Mouse (Mus musculus): ENCODE data around the gene Cfl2. TPM values are rescaled to one million over a fixed set of nuclear protein-coding genes. Genes with fewer than 3 reads are reported as not detected.
"Not testable (repeated sequence)": the region's sequence is repeated elsewhere in the genome, so short reads cannot be mapped to it uniquely, and the experiment has no call there.

Cfl2 gene
- 32.6 and 50.9 TPM in 2 replicates for total RNA-seq (2012; rRNA removed)

DNA sequence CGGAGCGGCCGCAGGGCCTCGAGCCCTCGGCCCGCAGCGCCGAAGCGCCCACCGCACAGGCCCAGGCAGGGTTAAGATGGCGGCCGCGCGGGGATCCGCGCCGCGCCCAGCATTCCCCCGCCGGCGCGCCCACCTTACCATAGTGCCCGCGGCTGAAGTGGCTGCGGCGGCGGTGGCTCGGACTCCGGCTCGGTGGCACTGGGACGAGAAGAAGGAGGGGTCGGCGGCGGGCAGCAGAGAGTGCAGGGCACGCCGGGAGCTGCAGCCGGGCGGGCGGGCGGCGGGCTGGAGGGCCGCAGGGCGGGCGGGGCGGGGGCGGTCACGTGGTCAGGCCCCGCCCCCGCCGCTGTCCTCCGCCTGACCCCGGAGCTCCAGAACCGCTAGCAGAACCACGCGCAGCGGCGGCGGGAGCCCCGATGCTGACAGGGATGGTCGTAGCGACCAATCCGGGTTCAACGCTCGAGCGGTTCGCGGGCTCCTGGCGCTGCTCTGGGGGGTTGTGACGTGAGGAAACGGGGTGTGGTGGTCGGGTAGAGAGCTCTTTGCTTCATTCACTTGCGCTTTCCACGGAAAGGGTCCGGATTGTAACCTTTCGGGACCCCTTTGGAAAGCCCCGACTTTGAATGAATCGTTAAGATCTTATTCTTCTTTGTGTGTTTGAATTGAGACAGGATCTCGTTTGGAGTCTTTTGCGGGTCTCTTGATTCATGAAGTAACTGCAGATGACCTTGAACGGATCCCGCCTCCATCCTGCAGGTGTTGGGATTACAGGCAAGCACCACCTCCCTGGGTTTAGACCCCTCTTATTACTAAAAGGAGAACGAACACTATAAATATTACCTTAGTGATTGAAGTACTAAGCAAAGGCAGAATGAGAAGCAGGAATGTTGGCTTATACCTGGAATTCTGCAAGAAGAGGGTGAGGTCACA lies at the start of gene Cfl2:
TSS of gene Cfl2 (minus strand) at position 272 of the 930 bp plus-strand sequence.
- Histone ChIP-seq H3K4me1 (ENCODE audit: control insufficient read depth in 2 of 2, insufficient read depth in 2 of 2, low read length in 2 of 2, poor library complexity in 1 of 2) (no peaks in the 10 kb centered on the region), H3K27ac (ENCODE audit: insufficient read depth, low read depth, low read length, poor library complexity, severe bottlenecking) (peak within 1 kb of the TSS; percentile 74), H3K36me3 (ENCODE audit: control insufficient read depth, insufficient read depth, low read length, poor library complexity, severe bottlenecking) (peaks cover 3% of the 10 kb centered on the region; the same call in 1 of the 2 replicates), H3K9ac (ENCODE audit: insufficient read depth, low read depth, low read length, poor library complexity, severe bottlenecking) (peak within 1 kb of the TSS; percentile 98), H3K4me3 (ENCODE audit: insufficient read depth in 1 of 2, low read depth in 1 of 2, low read length in 2 of 2, poor library complexity in 1 of 2, severe bottlenecking in 1 of 2) (peak within 1 kb of the TSS; percentile 97 to 98), H3K9me3 (ENCODE audit: control insufficient read depth, insufficient read depth, low read depth, low read length) (no peaks in the 10 kb centered on the region)
- TF ChIP-seq MAFK (IDR thresholded peaks at IDR 0.05; ENCODE audit: insufficient read depth, low read depth, low read length) (no peak), ZNF384 (IDR thresholded peaks at IDR 0.05; ENCODE audit: low read depth, low read length) (no peak), HCFC1 (IDR thresholded peaks at IDR 0.05; ENCODE audit: borderline replicate concordance, insufficient read depth, low read length) (no peak), CHD2 (IDR thresholded peaks at IDR 0.05; ENCODE audit: low read depth, low read length) (no peak), ZC3H11A (IDR thresholded peaks at IDR 0.05; ENCODE audit: borderline replicate concordance, low read depth, low read length) (no peak)
- in situ Hi-C loops (cut with MboI; ENCODE audit: low sequenced_read_pairs in 2 of 2, unreplicated experiment in 2 of 2): no loop called here
- peak; percentile 50 for DNase-seq (ENCODE audit: low read depth, low spot score)

DNA sequence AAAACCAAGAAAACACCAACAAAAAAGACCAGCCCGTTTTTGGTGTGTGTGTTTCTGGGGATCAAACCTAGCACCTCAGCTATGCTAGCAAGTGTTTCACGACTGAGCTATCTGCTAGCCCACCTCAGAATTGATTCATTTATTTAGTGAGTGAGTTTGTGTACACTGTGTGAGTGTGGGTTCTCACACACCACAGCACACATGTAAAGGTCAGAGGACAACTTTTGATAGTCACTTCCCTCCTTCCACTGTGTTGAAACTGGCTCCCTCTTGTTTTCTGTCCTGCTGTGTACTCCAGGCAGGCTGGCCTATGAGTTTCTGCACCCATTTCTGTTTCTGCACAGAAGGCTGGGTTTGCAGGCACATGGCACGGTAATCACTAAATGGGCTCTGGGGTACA lies 47.7 kb upstream of the Cfl2 start:
- no peaks in the 10 kb centered on the region for H3K4me1 ChIP-seq (ENCODE audit: control insufficient read depth in 2 of 2, insufficient read depth in 2 of 2, low read length in 2 of 2, poor library complexity in 1 of 2)
- H3K36me3 ChIP-seq (ENCODE audit: control insufficient read depth, insufficient read depth, low read length, poor library complexity, severe bottlenecking): peaks cover 24% of the 10 kb centered on the region
- DNase-seq (ENCODE audit: low read depth, low spot score): no peak
- H3K9me3 ChIP-seq (ENCODE audit: control insufficient read depth, insufficient read depth, low read depth, low read length): no peaks in the 10 kb centered on the region
- H3K27ac ChIP-seq (ENCODE audit: insufficient read depth, low read depth, low read length, poor library complexity, severe bottlenecking): no peak overlapping the region
- TF ChIP-seq ZNF384 (IDR thresholded peaks at IDR 0.05; ENCODE audit: low read depth, low read length) (no peak), ZC3H11A (IDR thresholded peaks at IDR 0.05; ENCODE audit: borderline replicate concordance, low read depth, low read length) (no peak), HCFC1 (IDR thresholded peaks at IDR 0.05; ENCODE audit: borderline replicate concordance, insufficient read depth, low read length) (no peak), CHD2 (IDR thresholded peaks at IDR 0.05; ENCODE audit: low read depth, low read length) (no peak), MAFK (IDR thresholded peaks at IDR 0.05; ENCODE audit: insufficient read depth, low read depth, low read length) (no peak)
- no peak overlapping the region for H3K4me3 ChIP-seq (ENCODE audit: insufficient read depth in 1 of 2, low read depth in 1 of 2, low read length in 2 of 2, poor library complexity in 1 of 2, severe bottlenecking in 1 of 2)
- in situ Hi-C loops (cut with MboI; ENCODE audit: low sequenced_read_pairs in 2 of 2, unreplicated experiment in 2 of 2): no loop called here
- no peak overlapping the region for H3K9ac ChIP-seq (ENCODE audit: insufficient read depth, low read depth, low read length, poor library complexity, severe bottlenecking)

DNA sequence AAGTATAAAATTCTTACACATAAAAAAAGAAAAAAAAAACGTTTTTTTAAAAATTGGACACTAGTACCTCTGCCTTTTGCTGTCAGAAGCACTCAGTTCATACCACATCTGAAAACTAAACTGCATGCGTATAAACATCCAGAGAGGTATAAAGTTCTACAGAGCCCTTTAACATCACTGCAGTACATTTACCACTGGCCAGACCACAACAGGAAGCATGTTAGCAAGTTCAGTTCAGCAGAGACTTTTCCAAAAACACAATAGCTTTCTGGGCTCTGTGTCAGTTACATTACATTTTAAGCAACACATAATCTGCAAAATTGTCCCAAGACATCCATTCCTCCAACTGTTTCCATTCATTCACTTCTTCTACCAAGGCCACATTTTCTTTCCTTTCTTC lies 29.9 kb upstream of the Cfl2 start:
- in situ Hi-C loops (cut with MboI; ENCODE audit: low sequenced_read_pairs in 2 of 2, unreplicated experiment in 2 of 2); H3K27ac ChIP-seq (ENCODE audit: insufficient read depth, low read depth, low read length, poor library complexity, severe bottlenecking); DNase-seq (ENCODE audit: low read depth, low spot score); H3K4me3 ChIP-seq (ENCODE audit: insufficient read depth in 1 of 2, low read depth in 1 of 2, low read length in 2 of 2, poor library complexity in 1 of 2, severe bottlenecking in 1 of 2); H3K9ac ChIP-seq (ENCODE audit: insufficient read depth, low read depth, low read length, poor library complexity, severe bottlenecking); H3K4me1 ChIP-seq (ENCODE audit: control insufficient read depth in 2 of 2, insufficient read depth in 2 of 2, low read length in 2 of 2, poor library complexity in 1 of 2); H3K9me3 ChIP-seq (ENCODE audit: control insufficient read depth, insufficient read depth, low read depth, low read length): not testable (repeated sequence)
- H3K36me3 ChIP-seq (ENCODE audit: control insufficient read depth, insufficient read depth, low read length, poor library complexity, severe bottlenecking): peaks cover 11% of the 10 kb centered on the region

DNA sequence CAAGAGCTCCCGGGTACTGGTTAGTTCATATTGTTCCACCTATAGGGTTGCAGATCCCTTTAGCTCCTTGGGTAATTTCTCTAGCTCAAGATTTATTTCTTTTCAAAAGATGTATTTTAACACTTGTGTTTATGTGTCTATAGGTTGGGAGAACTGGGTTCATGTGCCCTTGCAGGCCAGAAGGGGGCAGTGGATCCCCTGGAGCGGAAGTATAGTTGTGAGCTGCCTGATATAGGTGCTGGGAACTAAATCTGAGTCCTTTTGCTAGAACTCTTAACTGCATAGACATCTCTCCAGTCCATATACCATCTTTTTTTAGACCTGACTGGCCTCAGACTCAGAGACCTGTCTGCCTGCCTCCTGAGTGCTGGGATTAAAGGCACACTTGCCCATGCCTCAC lies 27.7 kb upstream of the Cfl2 start:
- Histone ChIP-seq H3K9ac (ENCODE audit: insufficient read depth, low read depth, low read length, poor library complexity, severe bottlenecking) (no peak overlapping the region), H3K4me1 (ENCODE audit: control insufficient read depth in 2 of 2, insufficient read depth in 2 of 2, low read length in 2 of 2, poor library complexity in 1 of 2) (peaks cover 0 to 6% of the 10 kb centered on the region in 2 experiments; a peak in 1 of 4 replicates), H3K4me3 (ENCODE audit: insufficient read depth in 1 of 2, low read depth in 1 of 2, low read length in 2 of 2, poor library complexity in 1 of 2, severe bottlenecking in 1 of 2) (no peak overlapping the region), H3K27ac (ENCODE audit: insufficient read depth, low read depth, low read length, poor library complexity, severe bottlenecking) (no peak overlapping the region), H3K36me3 (ENCODE audit: control insufficient read depth, insufficient read depth, low read length, poor library complexity, severe bottlenecking) (peaks cover 2% of the 10 kb centered on the region; the same call in 1 of the 2 replicates), H3K9me3 (ENCODE audit: control insufficient read depth, insufficient read depth, low read depth, low read length) (no peaks in the 10 kb centered on the region)
- DNase-seq (ENCODE audit: low read depth, low spot score): no peak
- TF ChIP-seq ZNF384 (IDR thresholded peaks at IDR 0.05; ENCODE audit: low read depth, low read length) (no peak), CHD2 (IDR thresholded peaks at IDR 0.05; ENCODE audit: low read depth, low read length) (no peak)
- in situ Hi-C loops (cut with MboI; ENCODE audit: low sequenced_read_pairs in 2 of 2, unreplicated experiment in 2 of 2): no loop called here
